Mouse (Mus musculus) liver, embryonic 16.5 days (tissue): ENCODE results near the gene Entpd6. TPM values are rescaled to one million over a fixed set of nuclear protein-coding genes. Genes with fewer than 3 reads are reported as not detected.

ENCODE experiments used
- ATAC-seq: fragments of 200-750 bp; cut with Nextera tagmentation; 2 replicates; pipeline ENCODE4 v1.8.0; 2017; ENCODE audit warnings: low read depth, mild to moderate bottlenecking, moderate number of reproducible peaks, moderate library complexity
- H3K27ac ChIP-seq: fragments of 300-500 bp; sonication (generic); 2 replicates; pipeline ENCODE4 v1.5.1; 2014; ENCODE audit warnings: mild to moderate bottlenecking, low read length
- H3K27me3 ChIP-seq: fragments of 300-500 bp; sonication (generic); 2 replicates; pipeline ENCODE4 v1.6.1; 2014; ENCODE audit warnings: low read depth, low read length, mixed read lengths; ENCODE audit not compliant: control insufficient read depth, insufficient read depth
- H3K36me3 ChIP-seq: fragments of 300-500 bp; sonication (generic); 2 replicates; pipeline ENCODE4 v1.6.1; 2014; ENCODE audit warnings: mild to moderate bottlenecking; ENCODE audit not compliant: control insufficient read depth, insufficient read depth
- H3K4me1 ChIP-seq: fragments of 300-500 bp; sonication (generic); 2 replicates; pipeline ENCODE4 v1.6.1; 2014; ENCODE audit warnings: low read depth, low read length, mixed read lengths; ENCODE audit not compliant: control insufficient read depth
- H3K4me2 ChIP-seq: fragments of 300-500 bp; sonication (generic); 2 replicates; pipeline ENCODE4 v1.6.1; 2014; ENCODE audit warnings: low read depth, low read length, mixed read lengths
- H3K4me3 ChIP-seq: fragments of 300-500 bp; sonication (generic); 2 replicates; pipeline ENCODE4 v1.5.1; 2014; ENCODE audit warnings: low read depth, mild to moderate bottlenecking, low read length
- H3K9ac ChIP-seq: fragments of 300-500 bp; sonication (generic); 2 replicates; pipeline ENCODE4 v1.6.1; 2014; ENCODE audit warnings: low read depth, low read length
- H3K9me3 ChIP-seq: fragments of 300-500 bp; sonication (generic); replicated peaks from 2 replicates; pipeline ENCODE4 v1.6.1; 2016; ENCODE audit warnings: low read length; ENCODE audit not compliant: control insufficient read depth
- WGBS: fragments of 180-500 bp; shearing (Covaris S2); extraction: QIAGEN DNeasy Blood & Tissue Kit; methylation state at CpG from one replicate; pipeline ENCODE4 v1.1.7; 2014; ENCODE audit not compliant: insufficient replicate concordance; 5-methylcytosine and 5-hydroxymethylcytosine counted together
- polyA plus RNA-seq: library from polyadenylated mRNA; unstranded; fragments of >200 nt; fragmentation: Nextera tagmentation; extraction: Ambion mirVana; gene quantifications from 2 replicates; pipeline ENCODE4 v1.2.1, GENCODE M21; 2015

Entpd6 gene
- polyA plus RNA-seq, 1 experiment from 2014 or later = 12.2 TPM

- no peaks in the 10 kb centered on the region for H3K4me1 ChIP-seq
- H3K27me3 ChIP-seq = no peaks in the 10 kb centered on the region
- no peak overlapping the region for H3K4me3 ChIP-seq
- no peak overlapping the region for H3K9ac ChIP-seq
- no peak overlapping the region for H3K27ac ChIP-seq
- no peaks in the 10 kb centered on the region for H3K9me3 ChIP-seq
- no peak for ATAC-seq
- 76% methylated on average over 8 of the region's 8 CpGs for WGBS
- no peaks in the 10 kb centered on the region for H3K36me3 ChIP-seq
- no peak overlapping the region for H3K4me2 ChIP-seq
These were observed 23.2 kb downstream of the Entpd6 start for GRCm38 (mm10) chr2:150771996-150772395.

- Histone ChIP-seq H3K4me3 (no peak overlapping the region), H3K27me3 (no peaks in the 10 kb centered on the region), H3K9me3 (no peaks in the 10 kb centered on the region), H3K9ac (no peak overlapping the region), H3K36me3 (no peaks in the 10 kb centered on the region), H3K27ac (no peak overlapping the region), H3K4me1 (no peaks in the 10 kb centered on the region), H3K4me2 (no peak overlapping the region)
- 62% methylated on average over 10 of the region's 10 CpGs for WGBS
- no peak for ATAC-seq
These were observed 23.8 kb downstream of the Entpd6 start for GRCm38 (mm10) chr2:150772466-150773119.

- Histone ChIP-seq H3K4me3 (no peak overlapping the region), H3K4me2 (no peak overlapping the region), H3K9ac (no peak overlapping the region), H3K27me3 (no peaks in the 10 kb centered on the region), H3K4me1 (peaks cover 11% of the 10 kb centered on the region), H3K27ac (no peak overlapping the region), H3K36me3 (no peaks in the 10 kb centered on the region), H3K9me3 (no peaks in the 10 kb centered on the region)
- 48% methylated on average over 2 of the region's 2 CpGs for WGBS
- no peak for ATAC-seq
These were observed 34.0 kb downstream of the Entpd6 start for GRCm38 (mm10) chr2:150782801-150783200.

- Histone ChIP-seq H3K4me2 (peak within 1 kb of the TSS; percentile 78), H3K36me3 (no peaks in the 10 kb centered on the region), H3K4me1 (peaks cover 15% of the 10 kb centered on the region), H3K9ac (peak within 1 kb of the TSS; percentile 63), H3K27ac (peak within 1 kb of the TSS; percentile 64), H3K27me3 (no peaks in the 10 kb centered on the region; the same call in 1 of the 2 replicates), H3K9me3 (no peaks in the 10 kb centered on the region), H3K4me3 (peak within 1 kb of the TSS; percentile 68)
- WGBS = 2% methylated on average over 55 of the region's 58 CpGs
- peak; percentile 90 for ATAC-seq
These were observed 37.7 kb downstream of the Entpd6 start, which contains the start of gene Pygb for GRCm38 (mm10) chr2:150786251-150787180. TSS of gene Pygb (plus strand) at chr2:150786735.

GRCm38 (mm10) chr2:150787234-150787771 lies 38.5 kb downstream of the Entpd6 start:
- H3K4me1 ChIP-seq = peaks cover 15% of the 10 kb centered on the region
- H3K36me3 ChIP-seq = no peaks in the 10 kb centered on the region
- H3K4me3 ChIP-seq = peak overlapping the region; percentile 68
- no peaks in the 10 kb centered on the region; the same call in 1 of the 2 replicates for H3K27me3 ChIP-seq
- H3K4me2 ChIP-seq = peak overlapping the region; percentile 78
- H3K9me3 ChIP-seq = no peaks in the 10 kb centered on the region
- no peak overlapping the region for H3K27ac ChIP-seq
- ATAC-seq = no peak
- peak overlapping the region; percentile 63; the same call in 1 of the 2 replicates for H3K9ac ChIP-seq
- 1% methylated on average over 23 of the region's 23 CpGs for WGBS

GRCm38 (mm10) chr2:150788768-150789550 lies 40.1 kb downstream of the Entpd6 start:
- Histone ChIP-seq H3K4me3 (no peak overlapping the region), H3K27me3 (no peaks in the 10 kb centered on the region; the same call in 1 of the 2 replicates), H3K4me2 (peak overlapping the region; percentile 33), H3K4me1 (peaks cover 15% of the 10 kb centered on the region), H3K36me3 (no peaks in the 10 kb centered on the region), H3K9me3 (no peaks in the 10 kb centered on the region), H3K27ac (peak overlapping the region; percentile 67), H3K9ac (no peak overlapping the region)
- ATAC-seq = peak; percentile 16
- 56% methylated on average over 4 of the region's 4 CpGs for WGBS

- H3K4me3 ChIP-seq = no peak overlapping the region
- no peak overlapping the region for H3K4me2 ChIP-seq
- H3K27ac ChIP-seq = no peak overlapping the region
- no peaks in the 10 kb centered on the region for H3K27me3 ChIP-seq
- no peak overlapping the region for H3K9ac ChIP-seq
- peaks cover 5% of the 10 kb centered on the region for H3K4me1 ChIP-seq
- ATAC-seq = no peak
- 54% methylated on average over 4 of the region's 4 CpGs for WGBS
- no peaks in the 10 kb centered on the region for H3K9me3 ChIP-seq
- H3K36me3 ChIP-seq = 0 out of 2 replicates have a peak, but pooled peaks cover 4% of the 10 kb centered on the region
These were observed 44.5 kb downstream of the Entpd6 start for GRCm38 (mm10) chr2:150793320-150793719.

- Histone ChIP-seq H3K4me2 (no peak overlapping the region), H3K4me1 (no peaks in the 10 kb centered on the region), H3K9ac (no peak overlapping the region), H3K36me3 (0 out of 2 replicates have a peak, but pooled peaks cover 6% of the 10 kb centered on the region), H3K4me3 (no peak overlapping the region), H3K27me3 (no peaks in the 10 kb centered on the region), H3K27ac (no peak overlapping the region), H3K9me3 (no peaks in the 10 kb centered on the region)
- ATAC-seq = no peak
- 69% methylated on average over 7 of the region's 7 CpGs for WGBS
These were observed 49.2 kb downstream of the Entpd6 start for GRCm38 (mm10) chr2:150798084-150798483.
